Mouse (Mus musculus) embryonic facial prominence, embryonic 11.5 days (tissue): ENCODE results near the gene Ankrd28. TPM values are rescaled to one million over a fixed set of nuclear protein-coding genes. Genes with fewer than 3 reads are reported as not detected.

Experiments used
- ATAC-seq: fragments of 200-750 bp; cut with Nextera tagmentation; replicated peaks from 2 replicates; pipeline ENCODE4 v1.8.0; 2017; ENCODE audit warnings: low read depth; ENCODE audit not compliant: insufficient number of reproducible peaks, low FRiP score, low TSS enrichment
- DNase-seq: peaks from one replicate; pipeline ENCODE4 v3.0.0-alpha.2; 2015; ENCODE audit warnings: low spot score
- H3K27ac ChIP-seq: fragments of 300-500 bp; sonication (generic); replicated peaks from 2 replicates; pipeline ENCODE4 v1.5.1; 2014; ENCODE audit warnings: mild to moderate bottlenecking, low read depth, low read length, control low read depth
- H3K27me3 ChIP-seq: fragments of 300-500 bp; sonication (generic); 2 replicates; pipeline ENCODE4 v1.6.1; 2014; ENCODE audit warnings: mild to moderate bottlenecking, low read length, moderate library complexity, mixed read lengths; ENCODE audit not compliant: control insufficient read depth, insufficient read depth
- H3K36me3 ChIP-seq: fragments of 300-500 bp; sonication (generic); replicated peaks from 2 replicates; pipeline ENCODE4 v1.6.1; 2014; ENCODE audit warnings: low read depth, mild to moderate bottlenecking, low read length, moderate library complexity, mixed read lengths; ENCODE audit not compliant: control insufficient read depth, insufficient read depth
- H3K4me1 ChIP-seq: fragments of 300-500 bp; sonication (generic); 2 replicates; pipeline ENCODE4 v1.6.1; 2014; ENCODE audit warnings: low read length, mixed read lengths; ENCODE audit not compliant: control insufficient read depth, insufficient read depth
- H3K4me2 ChIP-seq: fragments of 300-500 bp; sonication (generic); 2 replicates; pipeline ENCODE4 v1.6.1; 2014; ENCODE audit warnings: low read depth, mild to moderate bottlenecking, control low read depth, low read length, moderate library complexity
- H3K4me3 ChIP-seq: fragments of 300-500 bp; sonication (generic); 2 replicates; pipeline ENCODE4 v1.5.1; 2014; ENCODE audit warnings: low read depth, low read length, control low read depth
- H3K9ac ChIP-seq: fragments of 300-500 bp; sonication (generic); replicated peaks from 2 replicates; pipeline ENCODE4 v1.6.1; 2014; ENCODE audit warnings: mild to moderate bottlenecking, control low read depth, low read length
- H3K9me3 ChIP-seq: fragments of 300-500 bp; sonication (generic); replicated peaks from 2 replicates; pipeline ENCODE4 v1.6.1; 2016; ENCODE audit warnings: mild to moderate bottlenecking, low read length, inconsistent platforms, mixed read lengths; ENCODE audit not compliant: control insufficient read depth
- WGBS: fragments of 180-500 bp; shearing (Covaris S2); extraction: QIAGEN DNeasy Blood & Tissue Kit; methylation state at CpG from one replicate; pipeline ENCODE4 v1.1.7; 2014; 5-methylcytosine and 5-hydroxymethylcytosine counted together
- polyA plus RNA-seq: library from polyadenylated mRNA; unstranded; fragments of >200 nt; fragmentation: Nextera tagmentation; extraction: Ambion mirVana; gene quantifications from 2 replicates; pipeline ENCODE4 v1.2.1, GENCODE M21; 2014

The Ankrd28 gene
- polyA plus RNA-seq, 1 experiment from 2014 or later = 9.6 TPM

GRCm38 (mm10) chr14:31654816-31655215 lies 175.6 kb downstream of the Ankrd28 start:
- no peak overlapping the region for H3K4me2 ChIP-seq
- H3K27ac ChIP-seq = no peak overlapping the region
- no peak for ATAC-seq
- no peak overlapping the region for H3K9ac ChIP-seq
- H3K9me3 ChIP-seq = no peaks in the 10 kb centered on the region
- H3K4me3 ChIP-seq = no peak overlapping the region
- H3K4me1 ChIP-seq = no peaks in the 10 kb centered on the region
- H3K27me3 ChIP-seq = no peaks in the 10 kb centered on the region
- 86% methylated on average over 5 of the region's 5 CpGs for WGBS
- no peak for DNase-seq
- no peaks in the 10 kb centered on the region for H3K36me3 ChIP-seq

- no peak overlapping the region for H3K9ac ChIP-seq
- H3K4me3 ChIP-seq = no peak overlapping the region
- DNase-seq (no peak), ATAC-seq (no peak)
- H3K36me3 ChIP-seq = no peaks in the 10 kb centered on the region
- WGBS = 84% methylated on average over 14 of the region's 14 CpGs
- no peak overlapping the region for H3K27ac ChIP-seq
- H3K9me3 ChIP-seq = no peaks in the 10 kb centered on the region
- H3K4me2 ChIP-seq = no peak overlapping the region
- no peaks in the 10 kb centered on the region for H3K4me1 ChIP-seq
- no peaks in the 10 kb centered on the region for H3K27me3 ChIP-seq
Observed at GRCm38 (mm10) chr14:31653101-31653875, 177.2 kb downstream of the Ankrd28 start.

- WGBS = 80% methylated on average over 1 of the region's 1 CpGs
- no peak overlapping the region for H3K4me2 ChIP-seq
- H3K4me3 ChIP-seq = no peak overlapping the region
- no peak overlapping the region for H3K27ac ChIP-seq
- no peaks in the 10 kb centered on the region for H3K36me3 ChIP-seq
- DNase-seq = no peak
- no peak for ATAC-seq
- H3K27me3 ChIP-seq = no peaks in the 10 kb centered on the region
- no peaks in the 10 kb centered on the region for H3K9me3 ChIP-seq
- H3K9ac ChIP-seq = no peak overlapping the region
- no peaks in the 10 kb centered on the region for H3K4me1 ChIP-seq
Observed at GRCm38 (mm10) chr14:31652624-31653023, 177.8 kb downstream of the Ankrd28 start.

GRCm38 (mm10) chr14:31652106-31652505 lies 178.3 kb downstream of the Ankrd28 start:
- 67% methylated on average over 5 of the region's 5 CpGs for WGBS
- DNase-seq = no peak
- Histone ChIP-seq H3K27me3 (no peaks in the 10 kb centered on the region), H3K9me3 (no peaks in the 10 kb centered on the region), H3K4me2 (no peak overlapping the region), H3K4me3 (no peak overlapping the region), H3K36me3 (no peaks in the 10 kb centered on the region), H3K27ac (no peak overlapping the region), H3K4me1 (no peaks in the 10 kb centered on the region), H3K9ac (no peak overlapping the region)
- ATAC-seq = no peak

GRCm38 (mm10) chr14:31651206-31651605 lies 179.2 kb downstream of the Ankrd28 start:
- Histone ChIP-seq H3K9me3 (no peaks in the 10 kb centered on the region), H3K27me3 (no peaks in the 10 kb centered on the region), H3K4me2 (no peak overlapping the region), H3K4me1 (no peaks in the 10 kb centered on the region), H3K36me3 (no peaks in the 10 kb centered on the region), H3K4me3 (no peak overlapping the region), H3K9ac (no peak overlapping the region), H3K27ac (no peak overlapping the region)
- 83% methylated on average over 7 of the region's 7 CpGs for WGBS
- no peak for ATAC-seq
- DNase-seq = no peak

GRCm38 (mm10) chr14:31650347-31650746 lies 180.1 kb downstream of the Ankrd28 start:
- Histone ChIP-seq H3K4me2 (no peak overlapping the region), H3K4me1 (no peaks in the 10 kb centered on the region), H3K4me3 (no peak overlapping the region), H3K27ac (no peak overlapping the region), H3K9ac (no peak overlapping the region), H3K27me3 (no peaks in the 10 kb centered on the region), H3K9me3 (no peaks in the 10 kb centered on the region), H3K36me3 (no peaks in the 10 kb centered on the region)
- DNase-seq (no peak), ATAC-seq (no peak)
- 95% methylated on average over 3 of the region's 3 CpGs for WGBS

Other genes starting within 250 kb of the Ankrd28 start
- 0.35 and 0.86 TPM in 2 replicates for gene Colq, start 239.3 kb downstream of the Ankrd28 start, polyA plus RNA-seq
- 1.6 and 2.0 TPM in 2 replicates for gene Gm49387, start 189.8 kb downstream of the Ankrd28 start, polyA plus RNA-seq
- gene Btd, start 189.6 kb downstream of the Ankrd28 start, polyA plus RNA-seq = 18.2 and 21.8 TPM in 2 replicates
- 10.7 and 12.3 TPM in 2 replicates for gene Hacl1, start 189.4 kb downstream of the Ankrd28 start, polyA plus RNA-seq
- 0.04 and 0.20 TPM in 2 replicates for gene Galnt15, start 198.3 kb upstream of the Ankrd28 start, polyA plus RNA-seq